Mouse (Mus musculus): ENCODE results near the gene Scn11a.

DNA sequence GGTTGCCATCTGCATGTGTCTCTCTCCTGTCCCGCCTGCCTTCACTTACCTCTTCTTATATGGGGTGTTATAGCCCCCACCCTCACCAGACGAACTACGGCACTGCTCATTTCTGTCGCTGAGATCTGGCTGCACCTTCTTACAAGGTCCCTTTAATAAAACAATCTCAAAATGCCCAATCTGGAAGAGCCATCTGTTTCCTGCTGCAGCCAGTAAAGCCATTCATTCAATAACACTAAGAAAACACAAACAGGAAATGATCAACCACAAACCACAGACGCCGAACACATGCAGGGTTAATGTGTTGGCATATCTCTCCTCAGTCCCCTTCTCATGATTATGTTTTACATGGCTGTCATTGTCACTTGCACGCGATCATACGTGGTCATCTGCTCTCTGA, 1.5 kb downstream of the Scn11a start:
- no peak for TF ChIP-seq CTCF (conservative IDR thresholded peaks at IDR 0.05 in 1 of 2, IDR thresholded peaks at IDR 0.05 in 1 of 2; ENCODE audit: low read depth in 2 of 2, low read length in 2 of 2)
- TF ChIP-seq POLR2A (IDR thresholded peaks at IDR 0.05; ENCODE audit: low read depth, low read length), result no peak
- no peak for TF ChIP-seq GABPA (IDR thresholded peaks at IDR 0.05; ENCODE audit: insufficient replicate concordance, low read depth, low read length)
- TF ChIP-seq POLR2AphosphoS2 (IDR thresholded peaks at IDR 0.05; ENCODE audit: low read depth, low read length), result no peak
- no peak for TF ChIP-seq MYC (IDR thresholded peaks at IDR 0.05; ENCODE audit: low read depth, low read length)
- TF ChIP-seq USF1 (IDR thresholded peaks at IDR 0.05; ENCODE audit: low read depth, low read length), result no peak

Data from CH12.LX (cell line).